Mouse (Mus musculus) liver, embryonic 15.5 days (tissue): ENCODE measurements at regions not wholly inside any gene's neighbourhood (a gene's known extent, or its start where the extent isn't known, plus 50 kb on each side); places are given as distances from the start of the nearest gene placed in this dataset. TPM values are rescaled to one million over a fixed set of nuclear protein-coding genes. Genes with fewer than 3 reads are reported as not detected.

ENCODE experiments used
- ATAC-seq: fragments of 200-750 bp; cut with Nextera tagmentation; 2 replicates; pipeline ENCODE4 v1.8.0; 2017; ENCODE audit warnings: moderate number of reproducible peaks, mild to moderate bottlenecking, moderate library complexity; ENCODE audit not compliant: insufficient read depth
- H3K27ac ChIP-seq: fragments of 300-500 bp; sonication (generic); replicated peaks from 2 replicates; pipeline ENCODE4 v1.5.1; 2015; ENCODE audit warnings: mild to moderate bottlenecking, inconsistent platforms
- H3K27me3 ChIP-seq: fragments of 300-500 bp; sonication (generic); 2 replicates; pipeline ENCODE4 v1.6.1; 2015; ENCODE audit warnings: mild to moderate bottlenecking, inconsistent platforms
- H3K36me3 ChIP-seq: fragments of 300-500 bp; sonication (generic); replicated peaks from 2 replicates; pipeline ENCODE4 v1.6.1; 2015; ENCODE audit warnings: moderate library complexity, mild to moderate bottlenecking, inconsistent platforms
- H3K4me1 ChIP-seq: fragments of 300-500 bp; sonication (generic); replicated peaks from 2 replicates; pipeline ENCODE4 v1.6.1; 2015; ENCODE audit warnings: inconsistent platforms
- H3K4me2 ChIP-seq: fragments of 300-500 bp; sonication (generic); 2 replicates; pipeline ENCODE4 v1.6.1; 2015; ENCODE audit warnings: moderate library complexity, mild to moderate bottlenecking, inconsistent platforms
- H3K4me3 ChIP-seq: fragments of 300-500 bp; sonication (generic); replicated peaks from 2 replicates; pipeline ENCODE4 v1.5.1; 2015; ENCODE audit warnings: mild to moderate bottlenecking, inconsistent platforms
- H3K9ac ChIP-seq: fragments of 300-500 bp; sonication (generic); 2 replicates; pipeline ENCODE4 v1.6.1; 2015; ENCODE audit warnings: moderate library complexity, mild to moderate bottlenecking, inconsistent platforms
- H3K9me3 ChIP-seq: fragments of 300-500 bp; sonication (generic); replicated peaks from 2 replicates; pipeline ENCODE4 v1.6.1; 2016; ENCODE audit warnings: inconsistent platforms
- WGBS: fragments of 180-500 bp; shearing (Covaris S2); methylation state at CpG from one replicate; pipeline ENCODE4 v1.1.7; 2015; ENCODE audit warnings: mixed read lengths; ENCODE audit not compliant: insufficient replicate concordance; 5-methylcytosine and 5-hydroxymethylcytosine counted together
- microRNA-seq: library from miRNA; unstranded; fragments of <30 nt; microRNA quantifications from one replicate; pipeline ENCODE4, GENCODE M21; 2016

- H3K4me3 ChIP-seq = no peak overlapping the region
- no peak for ATAC-seq
- H3K36me3 ChIP-seq = no peaks in the 10 kb centered on the region
- no peak overlapping the region for H3K9ac ChIP-seq
- no peak overlapping the region for H3K27ac ChIP-seq
- no peak overlapping the region for H3K4me2 ChIP-seq
- H3K4me1 ChIP-seq = peaks cover 11% of the 10 kb centered on the region
- no peaks in the 10 kb centered on the region for H3K9me3 ChIP-seq
- WGBS = 66% methylated on average over 2 of the region's 2 CpGs
- H3K27me3 ChIP-seq = no peaks in the 10 kb centered on the region
Observed at GRCm38 (mm10) chr13:60545999-60546733, 55.6 kb upstream of the Dapk1 start.

Small RNAs in the stretch of these regions (microRNA-seq; reads per million reads assigned to microRNA genes)
- gene Gm24999 (not detected), gene Gm25000 (not detected)
